Mouse (Mus musculus) heart, postnatal 36 days (tissue): ENCODE measurements at regions not wholly inside any gene's neighbourhood (a gene's known extent, or its start where the extent isn't known, plus 50 kb on each side); places are given as distances from the start of the nearest gene placed in this dataset.

Source experiments
- DNase-seq, 2 experiments: peaks; one replicate each; pipeline ENCODE4 v3.0.0; 2021 to 2022
- intact Hi-C: fragments of 180-260 bp; cut with DNase I; formaldehyde crosslinking; loops from one replicate; pipeline ENCODE4 v1.15.1; 2025

GRCm38 (mm10) chr11:64762755-64763154 is 216.1 kb upstream of the Elac2 start:
- DNase-seq, result no peak
- intact Hi-C loops, result no loop called here

GRCm38 (mm10) chr11:64764056-64764455 is 214.8 kb upstream of the Elac2 start:
- DNase-seq, result no peak
- intact Hi-C loops, result no loop called here

- intact Hi-C loops, result no loop called here
- no peak for DNase-seq
Measured at GRCm38 (mm10) chr11:64776691-64777090, 202.1 kb upstream of the Elac2 start.

- intact Hi-C loops, result no loop called here
- DNase-seq, result no peak
Measured at GRCm38 (mm10) chr11:64800246-64801121, 178.4 kb upstream of the Elac2 start.

- no peak for DNase-seq
- intact Hi-C loops, result no loop called here
Measured at GRCm38 (mm10) chr11:64801351-64801750, 177.5 kb upstream of the Elac2 start.

- intact Hi-C loops, result no loop called here
- DNase-seq, result no peak
Measured at GRCm38 (mm10) chr11:64805567-64805966, 173.3 kb upstream of the Elac2 start.

GRCm38 (mm10) chr11:64812408-64812807 is 166.4 kb upstream of the Elac2 start:
- DNase-seq, result no peak

GRCm38 (mm10) chr11:64829429-64829828 is 149.4 kb upstream of the Elac2 start:
- intact Hi-C loops, result no loop called here
- no peak for DNase-seq

More at GRCm38 (mm10) chr11:64812408-64812807, 166.4 kb upstream of the Elac2 start:
- intact Hi-C loops, result no loop called here

- intact Hi-C loops, result loop anchor here (10.0 kb wide), 1 partner anchor 478 kb away; no protein-coding TSS in a partner anchor
Measured at GRCm38 (mm10) chr11:64832453-64832852, 146.4 kb upstream of the Elac2 start.

GRCm38 (mm10) chr11:64833786-64834185 is 145.1 kb upstream of the Elac2 start:
- no peak for DNase-seq
- intact Hi-C loops, result loop anchor here (10.0 kb wide), 1 partner anchor 479 kb away; no protein-coding TSS in a partner anchor

More at GRCm38 (mm10) chr11:64832453-64832852, 146.4 kb upstream of the Elac2 start:
- no peak for DNase-seq

GRCm38 (mm10) chr11:64836771-64837170 is 142.1 kb upstream of the Elac2 start:
- intact Hi-C loops, result loop anchor here (10.0 kb wide), 1 partner anchor 482 kb away; no protein-coding TSS in a partner anchor
- DNase-seq, result no peak

GRCm38 (mm10) chr11:64841092-64841491 is 137.7 kb upstream of the Elac2 start:
- no peak for DNase-seq
- intact Hi-C loops, result no loop called here

GRCm38 (mm10) chr11:64842775-64843530 is 135.9 kb upstream of the Elac2 start:
- intact Hi-C loops, result no loop called here
- no peak for DNase-seq

- intact Hi-C loops, result no loop called here
- DNase-seq, result no peak
Measured at GRCm38 (mm10) chr11:64846577-64847147, 132.2 kb upstream of the Elac2 start.

GRCm38 (mm10) chr11:64859636-64860035 is 119.2 kb upstream of the Elac2 start:
- intact Hi-C loops, result no loop called here
- DNase-seq, result no peak

- no peak for DNase-seq
- intact Hi-C loops, result no loop called here
Measured at GRCm38 (mm10) chr11:64880674-64881073, 98.2 kb upstream of the Elac2 start.

GRCm38 (mm10) chr11:64884518-64884917 is 94.3 kb upstream of the Elac2 start:
- no peak for DNase-seq
- intact Hi-C loops, result no loop called here

- DNase-seq, result no peak
- intact Hi-C loops, result no loop called here
Measured at GRCm38 (mm10) chr11:64889335-64890020, 89.4 kb upstream of the Elac2 start.

- intact Hi-C loops, result no loop called here
- DNase-seq, result peak in 1 of 2 experiments; percentile 9
Measured at GRCm38 (mm10) chr11:64890776-64891175, 88.1 kb upstream of the Elac2 start.

GRCm38 (mm10) chr11:64895804-64896466 is 82.9 kb upstream of the Elac2 start:
- DNase-seq, result no peak
- intact Hi-C loops, result loop anchor here (5.0 kb wide), 1 partner anchor 974 kb away; the partner anchor contains the start of gene Hs3st3b1
